Mouse (Mus musculus): Measurements from ENCODE around the gene Rsrc2. TPM values are rescaled to one million over a fixed set of nuclear protein-coding genes. Genes with fewer than 3 reads are reported as not detected.
"Not testable (repeated sequence)": the region's sequence is repeated elsewhere in the genome, so short reads cannot be mapped to it uniquely, and the experiment has no call there.

The Rsrc2 gene
- polyA plus RNA-seq, 1 experiment from 2014 or later: 67.8 TPM

GRCm38 (mm10) chr5:123744358-123744757 lies 4.9 kb downstream of the Rsrc2 start:
- H3K27me3 ChIP-seq (ENCODE audit: control insufficient read depth, insufficient read depth, low read length): no peaks in the 10 kb centered on the region
- no peak overlapping the region for H3K4me2 ChIP-seq (replicated peaks; ENCODE audit: low read depth)
- H3K36me3 ChIP-seq (ENCODE audit: control insufficient read depth, insufficient read depth, low read length): peaks cover 17% of the 10 kb centered on the region
- no peak overlapping the region for H3K9ac ChIP-seq (ENCODE audit: low read length)
- 61% methylated on average over 2 of the region's 2 CpGs for WGBS
- no peak overlapping the region for H3K27ac ChIP-seq (replicated peaks)
- ATAC-seq (ENCODE audit: low FRiP score, low TSS enrichment): no peak
- H3K4me3 ChIP-seq (ENCODE audit: low read depth, low read length): no peak overlapping the region
- TF ChIP-seq EP300 (optimal IDR thresholded peaks at IDR 0.05) (no peak), CTCF (IDR thresholded peaks at IDR 0.05; ENCODE audit: low read depth) (no peak)
- no peak for DNase-seq (ENCODE audit: low spot score)
- H3K9me3 ChIP-seq (ENCODE audit: control insufficient read depth, low read length): no peaks in the 10 kb centered on the region
- H3K4me1 ChIP-seq (replicated peaks; ENCODE audit: control insufficient read depth, insufficient read depth): 0 out of 2 replicates have a peak, but pooled peaks cover 4% of the 10 kb centered on the region

GRCm38 (mm10) chr5:123730981-123731380 lies 18.2 kb downstream of the Rsrc2 start:
- Histone ChIP-seq H3K4me1 (replicated peaks; ENCODE audit: control insufficient read depth, insufficient read depth) (no peaks in the 10 kb centered on the region), H3K4me2 (replicated peaks; ENCODE audit: low read depth) (no peak overlapping the region), H3K9me3 (ENCODE audit: control insufficient read depth, low read length) (no peaks in the 10 kb centered on the region), H3K27me3 (ENCODE audit: control insufficient read depth, insufficient read depth, low read length) (no peaks in the 10 kb centered on the region), H3K36me3 (ENCODE audit: control insufficient read depth, insufficient read depth, low read length) (peaks cover 30% of the 10 kb centered on the region), H3K4me3 (ENCODE audit: low read depth, low read length) (no peak overlapping the region), H3K9ac (ENCODE audit: low read length) (no peak overlapping the region), H3K27ac (replicated peaks) (no peak overlapping the region)
- ATAC-seq (ENCODE audit: low FRiP score, low TSS enrichment) (no peak), DNase-seq (ENCODE audit: low spot score) (no peak)
- TF ChIP-seq CTCF (IDR thresholded peaks at IDR 0.05; ENCODE audit: low read depth) (no peak), EP300 (optimal IDR thresholded peaks at IDR 0.05) (no peak)
- WGBS: 90% methylated on average over 2 of the region's 2 CpGs

GRCm38 (mm10) chr5:123723816-123724215 lies 25.4 kb downstream of the Rsrc2 start:
- ATAC-seq (ENCODE audit: low FRiP score, low TSS enrichment); H3K9ac ChIP-seq (ENCODE audit: low read length); H3K4me2 ChIP-seq (replicated peaks; ENCODE audit: low read depth); H3K4me1 ChIP-seq (replicated peaks; ENCODE audit: control insufficient read depth, insufficient read depth); H3K4me3 ChIP-seq (ENCODE audit: low read depth, low read length); H3K9me3 ChIP-seq (ENCODE audit: control insufficient read depth, low read length); DNase-seq (ENCODE audit: low spot score); H3K36me3 ChIP-seq (ENCODE audit: control insufficient read depth, insufficient read depth, low read length); H3K27ac ChIP-seq (replicated peaks); H3K27me3 ChIP-seq (ENCODE audit: control insufficient read depth, insufficient read depth, low read length): not testable (repeated sequence)
- 84% methylated on average over 7 of the region's 7 CpGs for WGBS

- under 1% methylated on average over 83 of the region's 83 CpGs for WGBS
Measured at GRCm38 (mm10) chr5:123720328-123721311, 28.6 kb downstream of the Rsrc2 start, which contains the start of gene Zcchc8. Gene Zcchc8 (minus strand): TSS chr5:123721100.

GRCm38 (mm10) chr5:123714622-123715021 lies 34.6 kb downstream of the Rsrc2 start:
- Histone ChIP-seq H3K4me3 (ENCODE audit: low read depth, low read length) (no peak overlapping the region), H3K36me3 (ENCODE audit: control insufficient read depth, insufficient read depth, low read length) (peaks cover 10% of the 10 kb centered on the region), H3K4me2 (replicated peaks; ENCODE audit: low read depth) (no peak overlapping the region), H3K9me3 (ENCODE audit: control insufficient read depth, low read length) (no peaks in the 10 kb centered on the region), H3K4me1 (replicated peaks; ENCODE audit: control insufficient read depth, insufficient read depth) (no peaks in the 10 kb centered on the region), H3K27me3 (ENCODE audit: control insufficient read depth, insufficient read depth, low read length) (no peaks in the 10 kb centered on the region), H3K9ac (ENCODE audit: low read length) (no peak overlapping the region), H3K27ac (replicated peaks) (no peak overlapping the region)
- DNase-seq (ENCODE audit: low spot score): no peak
- 85% methylated on average over 4 of the region's 4 CpGs for WGBS
- ATAC-seq (ENCODE audit: low FRiP score, low TSS enrichment): no peak
- no peak for TF ChIP-seq EP300 (optimal IDR thresholded peaks at IDR 0.05)
- no peak for TF ChIP-seq CTCF (IDR thresholded peaks at IDR 0.05; ENCODE audit: low read depth)

More at GRCm38 (mm10) chr5:123720328-123721311, 28.6 kb downstream of the Rsrc2 start, which contains the start of gene Zcchc8:
- no peaks in the 10 kb centered on the region for H3K27me3 ChIP-seq (ENCODE audit: control insufficient read depth, insufficient read depth, low read length)
- no peaks in the 10 kb centered on the region for H3K4me1 ChIP-seq (replicated peaks; ENCODE audit: control insufficient read depth, insufficient read depth)
- peak within 1 kb of the TSS; percentile 74; the same call in 1 of the 2 replicates for H3K27ac ChIP-seq (replicated peaks)
- TF ChIP-seq CTCF (IDR thresholded peaks at IDR 0.05; ENCODE audit: low read depth) (peak; percentile 24), EP300 (optimal IDR thresholded peaks at IDR 0.05) (no peak)
- ATAC-seq (ENCODE audit: low FRiP score, low TSS enrichment) (peak; percentile 100), DNase-seq (ENCODE audit: low spot score) (peak; percentile 96)
- H3K4me2 ChIP-seq (replicated peaks; ENCODE audit: low read depth): peak within 1 kb of the TSS; percentile 73
- H3K9me3 ChIP-seq (ENCODE audit: control insufficient read depth, low read length): no peaks in the 10 kb centered on the region
- peak within 1 kb of the TSS; percentile 87 for H3K9ac ChIP-seq (ENCODE audit: low read length)
- no peaks in the 10 kb centered on the region for H3K36me3 ChIP-seq (ENCODE audit: control insufficient read depth, insufficient read depth, low read length)
- peak within 1 kb of the TSS; percentile 73 for H3K4me3 ChIP-seq (ENCODE audit: low read depth, low read length)

GRCm38 (mm10) chr5:123713782-123714181 lies 35.4 kb downstream of the Rsrc2 start:
- H3K4me1 ChIP-seq (replicated peaks; ENCODE audit: control insufficient read depth, insufficient read depth): no peaks in the 10 kb centered on the region
- DNase-seq (ENCODE audit: low spot score) (no peak), ATAC-seq (ENCODE audit: low FRiP score, low TSS enrichment) (no peak)
- H3K36me3 ChIP-seq (ENCODE audit: control insufficient read depth, insufficient read depth, low read length): peaks cover 10% of the 10 kb centered on the region
- H3K27ac ChIP-seq (replicated peaks): no peak overlapping the region
- TF ChIP-seq EP300 (optimal IDR thresholded peaks at IDR 0.05) (no peak), CTCF (IDR thresholded peaks at IDR 0.05; ENCODE audit: low read depth) (no peak)
- no peak overlapping the region for H3K4me3 ChIP-seq (ENCODE audit: low read depth, low read length)
- no peaks in the 10 kb centered on the region for H3K9me3 ChIP-seq (ENCODE audit: control insufficient read depth, low read length)
- H3K27me3 ChIP-seq (ENCODE audit: control insufficient read depth, insufficient read depth, low read length): no peaks in the 10 kb centered on the region
- no peak overlapping the region for H3K4me2 ChIP-seq (replicated peaks; ENCODE audit: low read depth)
- H3K9ac ChIP-seq (ENCODE audit: low read length): no peak overlapping the region
- WGBS: 90% methylated on average over 6 of the region's 6 CpGs
